Mouse (Mus musculus) lung, adult 2 months (tissue): ENCODE measurements around the gene Dkk1.

Experiments
- CTCF ChIP-seq: fragments of 200-500 bp; IDR thresholded peaks from 2 replicates; pipeline ENCODE4 v1.5.1; 2011; ENCODE audit warnings: mild to moderate bottlenecking, low read length, control low read depth; ENCODE audit not compliant: insufficient read depth
- POLR2A ChIP-seq: fragments of 200-500 bp; IDR thresholded peaks from 2 replicates; pipeline ENCODE4 v1.6.1; 2011; ENCODE audit warnings: low read depth, mild to moderate bottlenecking, control low read depth, low read length, borderline replicate concordance; ENCODE audit errors: extremely low read depth

DNA sequence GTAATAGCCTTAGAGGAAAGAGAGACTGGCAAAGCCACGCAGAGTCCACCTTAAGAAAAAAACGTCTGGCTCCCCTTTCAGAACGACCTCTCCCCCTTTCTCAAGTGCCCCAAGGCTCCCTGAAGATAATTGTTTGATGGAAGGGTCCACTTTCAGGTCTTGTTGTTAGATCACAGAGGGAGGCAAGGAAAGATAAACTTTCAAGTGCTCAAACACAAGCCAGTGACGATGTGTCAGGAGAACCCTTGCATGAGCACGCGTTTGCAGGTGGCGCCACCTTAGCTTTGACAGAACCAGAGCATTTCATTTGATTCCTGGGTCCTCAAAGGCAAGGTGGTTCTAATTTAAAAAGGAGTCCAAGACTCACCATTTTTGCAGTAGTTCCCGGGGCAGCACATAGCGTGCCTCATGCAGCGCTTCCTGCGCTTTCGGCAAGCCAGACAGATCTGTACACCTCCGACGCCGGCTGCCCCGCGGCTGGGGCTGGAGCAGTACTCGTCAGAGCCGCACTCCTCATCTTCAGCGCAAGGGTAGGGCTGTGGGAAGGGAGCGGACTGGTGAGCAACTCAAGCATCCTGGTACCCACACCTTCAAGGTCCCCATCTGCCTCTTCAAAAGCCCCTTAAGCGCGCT lies 938 bp downstream of the Dkk1 start:
- TF ChIP-seq POLR2A: no peak
- no peak for TF ChIP-seq CTCF
